Mouse (Mus musculus): ENCODE measurements around the gene Cend1. TPM values are rescaled to one million over a fixed set of nuclear protein-coding genes. Genes with fewer than 3 reads are reported as not detected.

Gene Cend1
- polyA plus RNA-seq, 1 experiment from 2014 or later, result 2.7 TPM

- peak overlapping the region; percentile 54 for H3K9ac ChIP-seq (ENCODE audit: low read length)
- peaks cover 2% of the 10 kb centered on the region for H3K36me3 ChIP-seq (ENCODE audit: control insufficient read depth, insufficient read depth, low read length)
- H3K27me3 ChIP-seq (ENCODE audit: control insufficient read depth, insufficient read depth, low read length), result no peaks in the 10 kb centered on the region
- H3K4me1 ChIP-seq (ENCODE audit: control insufficient read depth, insufficient read depth, low read length), result peaks cover 9% of the 10 kb centered on the region; the same call in 1 of the 2 replicates
- 0 out of 2 replicates have a peak overlapping the region, but pooled peaks have one; percentile 30 for H3K27ac ChIP-seq (replicated peaks; ENCODE audit: low read depth, low read length)
- H3K9me3 ChIP-seq (ENCODE audit: control insufficient read depth, low read length), result no peaks in the 10 kb centered on the region
- no peak for DNase-seq (ENCODE audit: low spot score)
- ATAC-seq (ENCODE audit: insufficient number of reproducible peaks, low FRiP score, low TSS enrichment, low read depth), result no peak; the same call in 1 of the 2 replicates
- peak overlapping the region; percentile 63 for H3K4me3 ChIP-seq (ENCODE audit: low read depth, low read length)
- WGBS, result 38% methylated on average over 9 of the region's 9 CpGs
- H3K4me2 ChIP-seq (ENCODE audit: low read depth, severe bottlenecking), result peak overlapping the region; percentile 96
Observed at GRCm38 (mm10) chr7:141392552-141393222, 36.6 kb downstream of the Cend1 start.

- Histone ChIP-seq H3K4me2 (ENCODE audit: low read depth, severe bottlenecking) (peak within 1 kb of the TSS; percentile 96), H3K4me1 (ENCODE audit: control insufficient read depth, insufficient read depth, low read length) (peaks cover 9% of the 10 kb centered on the region; the same call in 1 of the 2 replicates), H3K9me3 (ENCODE audit: control insufficient read depth, low read length) (no peaks in the 10 kb centered on the region), H3K4me3 (ENCODE audit: low read depth, low read length) (peak within 1 kb of the TSS; percentile 63), H3K27me3 (ENCODE audit: control insufficient read depth, insufficient read depth, low read length) (no peaks in the 10 kb centered on the region), H3K27ac (replicated peaks; ENCODE audit: low read depth, low read length) (0 out of 2 replicates have a peak within 1 kb of the TSS, but pooled peaks have one; percentile 30), H3K9ac (ENCODE audit: low read length) (peak within 1 kb of the TSS; percentile 68), H3K36me3 (ENCODE audit: control insufficient read depth, insufficient read depth, low read length) (peaks cover 2% of the 10 kb centered on the region)
- peak; percentile 91 for ATAC-seq (ENCODE audit: insufficient number of reproducible peaks, low FRiP score, low TSS enrichment, low read depth)
- under 1% methylated on average over 57 of the region's 57 CpGs for WGBS
- DNase-seq (ENCODE audit: low spot score), result peak; percentile 96
Observed at GRCm38 (mm10) chr7:141391625-141392551, 37.4 kb downstream of the Cend1 start, which contains the start of gene Taldo1. Gene Taldo1, plus strand, starts transcription at chr7:141392199.

- ATAC-seq (ENCODE audit: insufficient number of reproducible peaks, low FRiP score, low TSS enrichment, low read depth) (no peak), DNase-seq (ENCODE audit: low spot score) (no peak)
- H3K27ac ChIP-seq (replicated peaks; ENCODE audit: low read depth, low read length), result no peak overlapping the region
- WGBS, result 52% methylated on average over 9 of the region's 9 CpGs
- peaks cover 9% of the 10 kb centered on the region; the same call in 1 of the 2 replicates for H3K4me1 ChIP-seq (ENCODE audit: control insufficient read depth, insufficient read depth, low read length)
- H3K36me3 ChIP-seq (ENCODE audit: control insufficient read depth, insufficient read depth, low read length), result no peaks in the 10 kb centered on the region
- H3K4me3 ChIP-seq (ENCODE audit: low read depth, low read length), result no peak overlapping the region
- no peaks in the 10 kb centered on the region for H3K27me3 ChIP-seq (ENCODE audit: control insufficient read depth, insufficient read depth, low read length)
- no peaks in the 10 kb centered on the region for H3K9me3 ChIP-seq (ENCODE audit: control insufficient read depth, low read length)
- H3K4me2 ChIP-seq (ENCODE audit: low read depth, severe bottlenecking), result no peak overlapping the region
- H3K9ac ChIP-seq (ENCODE audit: low read length), result no peak overlapping the region
Observed at GRCm38 (mm10) chr7:141390326-141391259, 38.7 kb downstream of the Cend1 start.

GRCm38 (mm10) chr7:141388487-141389109 is 40.7 kb downstream of the Cend1 start:
- no peak overlapping the region for H3K4me3 ChIP-seq (ENCODE audit: low read depth, low read length)
- 43% methylated on average over 3 of the region's 3 CpGs for WGBS

GRCm38 (mm10) chr7:141387807-141388486 is 41.3 kb downstream of the Cend1 start:
- DNase-seq (ENCODE audit: low spot score) (no peak), ATAC-seq (ENCODE audit: insufficient number of reproducible peaks, low FRiP score, low TSS enrichment, low read depth) (no peak)
- Histone ChIP-seq H3K27me3 (ENCODE audit: control insufficient read depth, insufficient read depth, low read length) (no peaks in the 10 kb centered on the region), H3K27ac (replicated peaks; ENCODE audit: low read depth, low read length) (no peak overlapping the region), H3K4me3 (ENCODE audit: low read depth, low read length) (no peak overlapping the region), H3K4me1 (ENCODE audit: control insufficient read depth, insufficient read depth, low read length) (peaks cover 7% of the 10 kb centered on the region; the same call in 1 of the 2 replicates), H3K4me2 (ENCODE audit: low read depth, severe bottlenecking) (no peak overlapping the region), H3K36me3 (ENCODE audit: control insufficient read depth, insufficient read depth, low read length) (no peaks in the 10 kb centered on the region), H3K9ac (ENCODE audit: low read length) (no peak overlapping the region), H3K9me3 (ENCODE audit: control insufficient read depth, low read length) (no peaks in the 10 kb centered on the region)
- WGBS, result 54% methylated on average over 2 of the region's 2 CpGs

More at GRCm38 (mm10) chr7:141388487-141389109, 40.7 kb downstream of the Cend1 start:
- no peak overlapping the region for H3K4me2 ChIP-seq (ENCODE audit: low read depth, severe bottlenecking)
- H3K27me3 ChIP-seq (ENCODE audit: control insufficient read depth, insufficient read depth, low read length), result no peaks in the 10 kb centered on the region
- no peaks in the 10 kb centered on the region for H3K9me3 ChIP-seq (ENCODE audit: control insufficient read depth, low read length)
- peaks cover 9% of the 10 kb centered on the region; the same call in 1 of the 2 replicates for H3K4me1 ChIP-seq (ENCODE audit: control insufficient read depth, insufficient read depth, low read length)
- no peak for ATAC-seq (ENCODE audit: insufficient number of reproducible peaks, low FRiP score, low TSS enrichment, low read depth)
- no peak overlapping the region for H3K9ac ChIP-seq (ENCODE audit: low read length)
- no peak overlapping the region for H3K27ac ChIP-seq (replicated peaks; ENCODE audit: low read depth, low read length)
- DNase-seq (ENCODE audit: low spot score), result no peak
- H3K36me3 ChIP-seq (ENCODE audit: control insufficient read depth, insufficient read depth, low read length), result no peaks in the 10 kb centered on the region

- 74% methylated on average over 4 of the region's 4 CpGs for WGBS
- no peaks in the 10 kb centered on the region for H3K4me1 ChIP-seq (ENCODE audit: control insufficient read depth, insufficient read depth, low read length)
- H3K36me3 ChIP-seq (ENCODE audit: control insufficient read depth, insufficient read depth, low read length), result no peaks in the 10 kb centered on the region
- no peak overlapping the region for H3K4me3 ChIP-seq (ENCODE audit: low read depth, low read length)
- no peak overlapping the region for H3K4me2 ChIP-seq (ENCODE audit: low read depth, severe bottlenecking)
- no peak overlapping the region for H3K9ac ChIP-seq (ENCODE audit: low read length)
- H3K27ac ChIP-seq (replicated peaks; ENCODE audit: low read depth, low read length), result no peak overlapping the region
- ATAC-seq (ENCODE audit: insufficient number of reproducible peaks, low FRiP score, low TSS enrichment, low read depth) (no peak), DNase-seq (ENCODE audit: low spot score) (no peak)
- H3K9me3 ChIP-seq (ENCODE audit: control insufficient read depth, low read length), result no peaks in the 10 kb centered on the region
- no peaks in the 10 kb centered on the region for H3K27me3 ChIP-seq (ENCODE audit: control insufficient read depth, insufficient read depth, low read length)
Observed at GRCm38 (mm10) chr7:141381068-141381835, 48.0 kb downstream of the Cend1 start.

- Histone ChIP-seq H3K27me3 (ENCODE audit: control insufficient read depth, insufficient read depth, low read length) (no peaks in the 10 kb centered on the region), H3K9me3 (ENCODE audit: control insufficient read depth, low read length) (no peaks in the 10 kb centered on the region), H3K36me3 (ENCODE audit: control insufficient read depth, insufficient read depth, low read length) (no peaks in the 10 kb centered on the region), H3K4me3 (ENCODE audit: low read depth, low read length) (no peak overlapping the region), H3K4me1 (ENCODE audit: control insufficient read depth, insufficient read depth, low read length) (no peaks in the 10 kb centered on the region), H3K27ac (replicated peaks; ENCODE audit: low read depth, low read length) (no peak overlapping the region), H3K9ac (ENCODE audit: low read length) (no peak overlapping the region), H3K4me2 (ENCODE audit: low read depth, severe bottlenecking) (no peak overlapping the region)
- WGBS, result 39% methylated on average over 4 of the region's 4 CpGs
- ATAC-seq (ENCODE audit: insufficient number of reproducible peaks, low FRiP score, low TSS enrichment, low read depth) (no peak), DNase-seq (ENCODE audit: low spot score) (no peak)
Observed at GRCm38 (mm10) chr7:141379584-141379983, 49.7 kb downstream of the Cend1 start.
